Mouse (Mus musculus) fibroblast of lung, adult 2 months (primary cell): Measurements from ENCODE around the gene Armc6.

Experiments used
- DNase-seq: peaks from one replicate; pipeline ENCODE4 v3.0.0-alpha.2; 2011; ENCODE audit warnings: low read depth

The Armc6 gene

DNA sequence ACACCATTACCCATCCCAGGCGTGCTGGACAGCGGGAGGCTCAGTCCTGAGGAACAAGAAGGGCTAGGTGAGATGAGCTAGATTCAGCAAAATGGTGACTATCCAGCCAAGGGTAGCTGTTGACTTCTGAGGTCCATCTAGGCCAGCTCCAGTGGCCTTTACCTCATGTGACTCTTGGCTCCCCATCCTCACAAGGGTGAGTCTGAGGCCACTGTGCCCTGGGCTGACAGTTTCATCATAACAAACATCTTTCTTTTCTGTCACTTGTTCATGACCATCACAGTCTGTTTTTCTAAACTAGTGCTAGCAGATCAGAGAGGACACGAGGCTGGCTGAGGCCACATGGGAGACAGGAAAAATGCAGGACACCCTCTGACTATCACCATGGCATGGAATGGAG is 40.1 kb downstream of the Armc6 start:
- DNase-seq = no peak

DNA sequence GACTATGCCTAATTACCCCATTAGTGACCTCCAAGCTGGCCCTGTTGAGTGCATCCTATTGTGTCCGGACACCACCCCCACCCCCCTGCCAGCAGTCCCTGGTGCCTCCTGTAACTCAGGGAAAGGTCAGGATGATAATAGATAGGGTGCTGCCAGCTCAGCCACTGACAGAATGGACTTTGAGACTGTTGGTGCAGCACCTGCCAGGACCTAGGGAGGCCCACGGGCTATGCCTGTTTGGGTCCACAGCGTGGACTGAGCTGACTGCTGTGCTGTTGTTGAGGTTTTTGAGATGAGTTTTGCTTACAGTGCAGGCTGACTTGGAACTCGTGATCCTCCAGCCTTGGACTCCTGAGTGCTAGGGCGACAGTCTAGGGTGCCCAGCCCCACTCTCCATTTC is 41.0 kb downstream of the Armc6 start:
- no peak for DNase-seq

DNA sequence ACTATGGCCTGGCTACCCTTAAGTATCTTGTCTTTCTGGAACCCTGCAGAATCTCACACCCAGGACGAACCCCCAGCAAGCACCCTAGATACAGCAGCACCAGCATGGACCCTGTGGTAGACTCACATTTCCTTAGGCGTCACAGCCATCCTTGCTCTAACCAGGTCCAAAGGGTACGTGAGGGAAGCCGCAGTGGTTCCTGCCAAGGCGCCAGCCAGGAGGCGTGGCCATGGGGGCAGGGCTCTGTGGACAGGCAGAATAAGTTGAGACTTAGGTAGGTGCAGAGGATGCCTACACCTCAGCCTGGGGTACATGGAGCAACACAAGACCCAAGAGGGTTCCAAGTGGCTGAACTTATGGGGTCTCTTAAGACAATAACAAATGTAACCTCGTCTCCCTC is 45.6 kb downstream of the Armc6 start:
- no peak for DNase-seq

GRCm38 (mm10) chr8:70183194-70183593 is 51.1 kb downstream of the Armc6 start:
- no peak for DNase-seq

DNA sequence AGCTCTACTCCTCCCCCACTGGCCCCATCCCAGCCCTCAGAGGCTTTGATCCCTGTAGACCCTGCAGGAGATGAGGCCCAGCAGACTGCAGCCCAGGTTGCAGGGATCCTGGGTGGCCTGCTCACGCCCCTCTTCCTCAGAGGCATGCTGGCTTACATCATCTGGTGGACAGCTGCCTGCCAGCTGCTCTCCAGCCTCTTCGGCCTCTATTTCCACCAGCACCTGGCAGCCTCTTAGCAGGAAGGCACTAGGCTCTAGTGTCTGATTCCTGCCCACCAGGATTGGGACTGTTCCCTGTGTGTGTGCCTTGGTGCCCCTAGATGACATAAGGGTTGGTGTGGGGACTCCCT is 52.4 kb downstream of the Armc6 start:
- no peak for DNase-seq

- DNase-seq = no peak
These were observed 52.9 kb downstream of the Armc6 start for GRCm38 (mm10) chr8:70181212-70181902.

DNA sequence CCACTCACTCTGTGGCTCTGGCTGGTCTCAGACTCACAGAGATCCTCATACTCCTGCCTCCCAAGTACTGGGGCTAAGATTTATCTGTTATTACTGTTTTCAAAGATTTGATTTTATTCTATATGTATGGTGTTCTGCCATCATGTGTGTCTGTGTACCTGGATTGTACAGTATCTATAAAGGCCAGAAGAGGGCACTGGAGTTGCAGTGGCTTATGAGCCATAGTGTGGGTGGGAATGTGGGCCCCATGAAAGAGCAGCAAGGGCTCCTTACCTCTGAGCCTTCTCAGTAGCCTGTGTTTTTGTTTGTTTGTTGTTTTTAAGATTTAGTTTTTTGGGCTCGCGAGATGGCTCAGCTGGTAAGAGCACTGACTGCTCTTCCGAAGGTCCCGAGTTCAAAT is 55.2 kb downstream of the Armc6 start:
- no peak for DNase-seq

DNA sequence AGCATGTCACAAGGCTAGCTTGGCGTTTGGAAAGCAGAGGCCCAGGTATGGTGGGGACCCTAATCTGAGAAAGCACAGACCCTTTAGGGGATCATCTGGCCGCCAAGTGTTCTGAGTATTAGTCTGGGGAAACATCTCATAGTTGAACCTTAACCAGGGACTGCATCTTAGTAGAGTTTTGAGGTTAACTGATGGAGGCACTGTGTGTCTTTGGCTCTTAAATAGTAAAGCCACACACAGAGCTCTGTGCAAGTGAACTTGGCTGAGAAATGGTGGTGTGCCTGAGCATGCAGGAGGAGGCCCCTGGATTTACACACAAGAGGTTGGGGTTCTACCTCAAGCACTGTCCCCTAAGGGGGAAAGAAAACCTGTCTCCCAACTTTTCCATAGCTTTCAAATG is 56.0 kb downstream of the Armc6 start:
- DNase-seq = no peak

GRCm38 (mm10) chr8:70174079-70174478 is 60.2 kb downstream of the Armc6 start:
- DNase-seq = no peak

DNA sequence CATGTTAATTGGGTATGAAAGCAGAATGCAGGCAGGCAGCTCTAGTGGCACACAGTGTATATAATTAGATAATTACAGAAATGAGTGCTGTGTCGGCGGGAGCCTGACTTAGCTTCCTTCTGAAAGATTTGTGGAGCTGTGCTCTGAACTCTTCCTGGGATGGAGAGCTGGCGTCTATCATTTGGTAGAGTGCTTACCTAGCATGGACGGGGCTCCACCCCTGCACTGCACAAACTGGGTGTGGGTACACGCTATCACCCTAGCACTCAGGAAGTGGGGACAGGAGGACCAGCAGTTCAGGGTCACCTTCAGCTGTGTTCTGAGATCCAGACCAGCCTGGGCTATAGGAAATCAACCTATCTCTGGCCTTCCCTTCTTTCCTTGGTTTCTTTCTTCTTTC is 60.9 kb downstream of the Armc6 start:
- DNase-seq = no peak

GRCm38 (mm10) chr8:70172043-70172681 is 62.1 kb downstream of the Armc6 start, which contains the start of gene Tmem161a:
Gene Tmem161a, plus strand, starts transcription at chr8:70172356.
- DNase-seq = peak; percentile 90

GRCm38 (mm10) chr8:70171240-70171639 is 63.0 kb downstream of the Armc6 start:
- no peak for DNase-seq

GRCm38 (mm10) chr8:70170748-70171147 is 63.5 kb downstream of the Armc6 start:
- no peak for DNase-seq
